Mouse (Mus musculus): ENCODE data around the gene Cacna2d3.

Cacna2d3 gene

GRCm38 (mm10) chr14:28870382-28870781 lies 851.3 kb downstream of the Cacna2d3 start:
- Histone ChIP-seq H3K4me3 (replicated peaks; ENCODE audit: low read length) (no peak overlapping the region), H3K4me1 (replicated peaks; ENCODE audit: low read depth, low read length) (no peaks in the 10 kb centered on the region), H3K9me3 (ENCODE audit: low read length) (peaks cover 11% of the 10 kb centered on the region; the same call in 1 of the 2 replicates), H3K36me3 (ENCODE audit: insufficient read depth, low read length) (no peaks in the 10 kb centered on the region), H3K27me3 (ENCODE audit: insufficient read depth, low read length) (no peaks in the 10 kb centered on the region)
- TF ChIP-seq NANOG (IDR thresholded peaks at IDR 0.05; ENCODE audit: borderline replicate concordance, low read length) (no peak), POU5F1 (IDR thresholded peaks at IDR 0.05; ENCODE audit: borderline replicate concordance, low read length) (no peak), CTCF (conservative IDR thresholded peaks at IDR 0.05; ENCODE audit: low read length) (no peak)

GRCm38 (mm10) chr14:28864925-28865324 lies 856.7 kb downstream of the Cacna2d3 start:
- H3K9me3 ChIP-seq (ENCODE audit: low read length): peaks cover 11% of the 10 kb centered on the region; the same call in 1 of the 2 replicates
- no peaks in the 10 kb centered on the region for H3K4me1 ChIP-seq (replicated peaks; ENCODE audit: low read depth, low read length)
- H3K36me3 ChIP-seq (ENCODE audit: insufficient read depth, low read length): no peaks in the 10 kb centered on the region
- no peaks in the 10 kb centered on the region for H3K27me3 ChIP-seq (ENCODE audit: insufficient read depth, low read length)
- no peak overlapping the region for H3K4me3 ChIP-seq (replicated peaks; ENCODE audit: low read length)
- TF ChIP-seq POU5F1 (IDR thresholded peaks at IDR 0.05; ENCODE audit: borderline replicate concordance, low read length): no peak
- TF ChIP-seq CTCF (conservative IDR thresholded peaks at IDR 0.05; ENCODE audit: low read length): no peak
- no peak for TF ChIP-seq NANOG (IDR thresholded peaks at IDR 0.05; ENCODE audit: borderline replicate concordance, low read length)

- no peaks in the 10 kb centered on the region for H3K27me3 ChIP-seq (ENCODE audit: insufficient read depth, low read length)
- TF ChIP-seq POU5F1 (IDR thresholded peaks at IDR 0.05; ENCODE audit: borderline replicate concordance, low read length): no peak
- TF ChIP-seq NANOG (IDR thresholded peaks at IDR 0.05; ENCODE audit: borderline replicate concordance, low read length): no peak
- TF ChIP-seq CTCF (conservative IDR thresholded peaks at IDR 0.05; ENCODE audit: low read length): no peak
Measured at GRCm38 (mm10) chr14:28861142-28861541, 860.5 kb downstream of the Cacna2d3 start.

More at GRCm38 (mm10) chr14:28861142-28861541, 860.5 kb downstream of the Cacna2d3 start:
- Histone ChIP-seq H3K9me3 (ENCODE audit: low read length) (no peaks in the 10 kb centered on the region), H3K4me1 (replicated peaks; ENCODE audit: low read depth, low read length) (no peaks in the 10 kb centered on the region), H3K4me3 (replicated peaks; ENCODE audit: low read length) (no peak overlapping the region), H3K36me3 (ENCODE audit: insufficient read depth, low read length) (no peaks in the 10 kb centered on the region)

Measured in E14TG2a.4 (cell line).